Mouse (Mus musculus): ENCODE measurements around the gene Dlk2. TPM values are rescaled to one million over a fixed set of nuclear protein-coding genes. Genes with fewer than 3 reads are reported as not detected.

Gene Dlk2
- polyA plus RNA-seq, 1 experiment from 2014 or later, result 2.8 TPM

GRCm38 (mm10) chr17:46351026-46351700, 53.9 kb downstream of the Dlk2 start:
- no peak for ATAC-seq (ENCODE audit: insufficient number of reproducible peaks, insufficient read depth, low FRiP score, low read depth)
- H3K4me3 ChIP-seq (ENCODE audit: low read depth, low read length), result no peak overlapping the region
- H3K27ac ChIP-seq (ENCODE audit: low read length), result no peak overlapping the region
- 84% methylated on average over 8 of the region's 8 CpGs for WGBS
- H3K4me2 ChIP-seq (replicated peaks; ENCODE audit: low read depth, low read length), result no peak overlapping the region
- no peak overlapping the region for H3K9ac ChIP-seq (replicated peaks; ENCODE audit: low read depth, low read length)
- no peaks in the 10 kb centered on the region for H3K36me3 ChIP-seq (ENCODE audit: control insufficient read depth, insufficient read depth, low read length)
- 0 out of 2 replicates have a peak, but pooled peaks cover 8% of the 10 kb centered on the region for H3K9me3 ChIP-seq (ENCODE audit: control insufficient read depth, low read depth, low read length)
- no peaks in the 10 kb centered on the region for H3K4me1 ChIP-seq (ENCODE audit: control insufficient read depth, insufficient read depth, low read length)
- H3K27me3 ChIP-seq (ENCODE audit: control insufficient read depth, insufficient read depth, low read length), result no peaks in the 10 kb centered on the region

Other genes with a start within 250 kb of the Dlk2 start
- 132 and 141 TPM in 2 replicates for gene Mrps18a, start 186.4 kb upstream of the Dlk2 start, polyA plus RNA-seq (2014; fragmentation: Nextera tagmentation; extraction: Ambion mirVana)
- gene Rsph9, start 153.2 kb upstream of the Dlk2 start, polyA plus RNA-seq (2014; fragmentation: Nextera tagmentation; extraction: Ambion mirVana), result 13.1 and 15.8 TPM in 2 replicates
- gene Mad2l1bp, start 143.9 kb upstream of the Dlk2 start, polyA plus RNA-seq (2014; fragmentation: Nextera tagmentation; extraction: Ambion mirVana), result 32.2 and 35.3 TPM in 2 replicates
- gene Gtpbp2, start 136.4 kb upstream of the Dlk2 start, polyA plus RNA-seq (2014; fragmentation: Nextera tagmentation; extraction: Ambion mirVana), result 33.0 and 36.3 TPM in 2 replicates
- 14.3 and 14.7 TPM in 2 replicates for gene Polh, start 94.8 kb upstream of the Dlk2 start, polyA plus RNA-seq (2014; fragmentation: Nextera tagmentation; extraction: Ambion mirVana)
- gene Xpo5, start 94.6 kb upstream of the Dlk2 start, polyA plus RNA-seq (2014; fragmentation: Nextera tagmentation; extraction: Ambion mirVana), result 47.9 and 48.4 TPM in 2 replicates
- gene Polr1c, start 49.4 kb upstream of the Dlk2 start, polyA plus RNA-seq (2014; fragmentation: Nextera tagmentation; extraction: Ambion mirVana), result 86.8 and 87.9 TPM in 2 replicates
- 104 and 106 TPM in 2 replicates for gene Yipf3, start 49.3 kb upstream of the Dlk2 start, polyA plus RNA-seq (2014; fragmentation: Nextera tagmentation; extraction: Ambion mirVana)
- gene Lrrc73, start 43.9 kb upstream of the Dlk2 start, polyA plus RNA-seq (2014; fragmentation: Nextera tagmentation; extraction: Ambion mirVana), result 0.55 and 0.85 TPM in 2 replicates
- 46.4 and 48.8 TPM in 2 replicates for gene Tjap1, start 14.4 kb upstream of the Dlk2 start, polyA plus RNA-seq (2014; fragmentation: Nextera tagmentation; extraction: Ambion mirVana)
- 4.6 and 4.9 TPM in 2 replicates for gene Abcc10, start 30.9 kb downstream of the Dlk2 start, polyA plus RNA-seq (2014; fragmentation: Nextera tagmentation; extraction: Ambion mirVana)
- 12.7 and 16.5 TPM in 2 replicates for gene Zfp318, start 86.3 kb downstream of the Dlk2 start, polyA plus RNA-seq (2014; fragmentation: Nextera tagmentation; extraction: Ambion mirVana)
- gene Crip3, start 131.5 kb downstream of the Dlk2 start, polyA plus RNA-seq (2014; fragmentation: Nextera tagmentation; extraction: Ambion mirVana), result 1.3 and 1.7 TPM in 2 replicates
- not detected in 2 replicates for gene Slc22a7, start 141.0 kb downstream of the Dlk2 start, polyA plus RNA-seq (2014; fragmentation: Nextera tagmentation; extraction: Ambion mirVana)
- gene Ttbk1, start 190.3 kb downstream of the Dlk2 start, polyA plus RNA-seq (2014; fragmentation: Nextera tagmentation; extraction: Ambion mirVana), result 0.25 and 0.27 TPM in 2 replicates
- gene Dnph1, start 199.3 kb downstream of the Dlk2 start, polyA plus RNA-seq (2014; fragmentation: Nextera tagmentation; extraction: Ambion mirVana), result 56.3 and 65.5 TPM in 2 replicates
- 3.6 and 5.6 TPM in 2 replicates for gene Cul9, start 249.0 kb downstream of the Dlk2 start, polyA plus RNA-seq (2014; fragmentation: Nextera tagmentation; extraction: Ambion mirVana)